Mouse (Mus musculus) T-helper 1 cell (primary cell): Measurements from ENCODE around the gene Cxcl17.

Experiments used
- in situ Hi-C: fragments of 300-600 bp; cut with MboI, MseI; formaldehyde crosslinking; loops from one replicate; pipeline ENCODE4 v1.15.1; 2025; ENCODE audit warnings: high pct_unique_total_duplicates

The Cxcl17 gene

GRCm38 (mm10) chr7:25391856-25392453 lies 20.7 kb downstream of the Cxcl17 start:
- in situ Hi-C loops: no loop called here

- in situ Hi-C loops: no loop called here
Measured at GRCm38 (mm10) chr7:25390986-25391385, 21.7 kb downstream of the Cxcl17 start.

GRCm38 (mm10) chr7:25390054-25390770 lies 22.5 kb downstream of the Cxcl17 start:
- in situ Hi-C loops: no loop called here

DNA sequence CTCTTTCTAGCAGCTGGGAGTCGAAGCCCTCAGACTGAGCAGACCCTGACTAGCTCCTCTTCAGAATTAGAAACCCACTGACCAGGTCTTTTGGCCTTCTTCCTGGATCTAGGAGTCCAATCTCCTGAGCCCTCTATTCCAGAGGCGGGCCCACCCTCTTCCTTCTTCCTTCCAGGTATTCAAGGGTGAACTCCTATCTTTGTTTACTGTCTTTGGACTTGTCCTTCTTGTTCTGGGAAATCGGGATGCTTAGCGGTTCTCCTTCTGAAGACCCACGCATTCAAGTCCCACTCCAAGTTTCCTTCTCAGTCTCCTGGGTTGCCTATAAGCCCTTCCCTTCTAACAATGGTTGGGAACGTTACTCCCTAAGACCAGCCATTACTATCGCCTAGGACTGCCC lies 23.8 kb downstream of the Cxcl17 start:
- in situ Hi-C loops: no loop called here

GRCm38 (mm10) chr7:25387811-25388440 lies 24.8 kb downstream of the Cxcl17 start:
- in situ Hi-C loops: no loop called here

DNA sequence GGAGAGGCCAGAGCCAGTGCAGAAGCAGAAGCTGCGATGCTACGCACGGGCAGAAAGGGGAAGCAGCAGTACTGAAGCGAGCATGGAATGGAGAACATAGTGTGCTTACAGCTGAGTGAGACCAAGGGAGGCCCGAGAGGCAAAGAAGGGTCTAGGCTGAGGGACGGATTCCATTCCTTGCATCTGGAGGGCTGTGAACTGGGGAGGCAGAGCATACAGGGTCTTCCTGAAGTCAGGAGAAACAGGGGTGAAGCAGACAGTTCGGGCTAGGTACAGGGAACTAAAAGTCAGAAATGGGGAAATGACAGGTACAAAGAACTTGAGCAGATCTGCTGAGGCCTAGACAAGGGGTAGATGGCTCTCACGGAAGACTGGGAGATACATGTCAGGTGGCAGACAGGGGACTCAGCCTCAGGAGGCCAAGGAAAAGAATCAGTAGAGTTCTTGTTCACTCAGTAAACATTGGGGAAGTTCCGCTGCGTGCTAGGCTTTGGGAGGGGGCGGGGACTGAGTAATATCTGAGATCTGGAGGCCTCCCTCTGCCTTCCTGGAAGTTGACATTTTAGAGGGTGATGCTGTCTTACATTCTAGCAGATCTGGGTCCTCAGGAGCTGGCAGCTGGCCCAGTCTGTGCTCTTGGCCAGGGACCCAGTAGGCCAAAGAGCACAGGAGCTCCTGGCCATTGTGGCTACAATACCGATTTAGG lies 26.7 kb downstream of the Cxcl17 start:
- in situ Hi-C loops: no loop called here

- in situ Hi-C loops: no loop called here
Measured at GRCm38 (mm10) chr7:25385259-25385658, 27.4 kb downstream of the Cxcl17 start.

- in situ Hi-C loops: no loop called here
Measured at GRCm38 (mm10) chr7:25384818-25385217, 27.9 kb downstream of the Cxcl17 start.

DNA sequence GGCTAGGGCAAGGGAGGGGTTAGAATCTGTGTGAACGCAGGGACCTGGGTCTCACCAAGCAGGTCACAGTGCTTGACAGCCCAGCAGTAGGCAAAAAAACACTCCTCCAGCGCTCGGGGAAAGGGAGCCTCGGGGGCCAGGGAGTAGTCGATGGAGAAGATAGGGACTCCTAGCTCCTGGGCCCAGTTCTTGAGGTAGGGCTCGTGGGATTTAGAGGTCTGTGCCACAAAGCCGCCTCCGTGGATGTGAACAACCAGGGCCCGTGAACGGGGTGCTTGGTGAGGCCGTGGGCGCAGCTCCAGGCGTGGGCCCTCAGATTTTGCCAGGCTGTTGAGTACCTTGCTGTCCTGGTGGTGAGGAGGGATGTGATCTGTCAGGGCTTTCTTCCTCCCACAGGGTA lies 28.4 kb downstream of the Cxcl17 start:
- in situ Hi-C loops: no loop called here

DNA sequence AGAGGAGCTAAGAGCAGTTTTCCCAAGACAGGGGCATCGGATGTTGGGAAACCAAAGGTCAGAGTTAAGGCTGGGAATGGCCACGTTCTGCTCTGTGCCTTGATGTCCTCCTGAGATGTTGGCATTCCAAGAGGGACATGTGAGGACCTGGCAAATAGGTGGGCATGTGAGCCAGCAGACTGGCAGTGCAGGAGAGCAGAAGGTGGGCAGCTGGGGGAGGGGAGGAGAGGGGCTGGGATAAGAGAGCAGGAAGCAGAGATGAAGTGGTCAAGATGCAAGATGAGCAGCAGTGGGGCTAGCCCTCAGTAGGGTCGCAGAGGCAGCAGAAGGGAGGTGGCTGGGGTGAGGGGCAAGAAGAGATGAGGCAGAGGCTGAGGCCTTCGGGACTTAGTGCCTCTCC lies 28.8 kb downstream of the Cxcl17 start:
- in situ Hi-C loops: no loop called here

DNA sequence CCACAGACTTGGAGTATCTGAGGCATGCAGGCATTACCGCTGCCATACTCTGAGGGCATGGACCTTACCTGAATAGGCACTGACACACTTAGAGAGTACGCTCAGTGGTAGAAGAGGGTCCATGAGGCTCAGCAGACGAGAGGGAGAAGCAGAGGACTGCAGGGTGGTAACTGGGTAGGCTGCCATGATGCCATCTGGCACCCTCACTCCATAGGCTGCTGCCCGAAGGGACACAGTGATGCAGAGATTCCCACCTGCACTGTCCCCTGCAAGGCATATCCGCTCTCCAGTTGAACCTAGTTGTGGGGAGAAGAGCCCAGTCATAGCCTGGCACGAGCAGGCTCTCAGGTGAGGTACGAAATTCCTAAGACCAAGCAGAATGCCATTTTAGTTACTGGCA lies 29.3 kb downstream of the Cxcl17 start:
- in situ Hi-C loops: no loop called here

GRCm38 (mm10) chr7:25382541-25382940 lies 30.1 kb downstream of the Cxcl17 start:
- in situ Hi-C loops: no loop called here

GRCm38 (mm10) chr7:25381284-25381680 lies 31.4 kb downstream of the Cxcl17 start:
- in situ Hi-C loops: no loop called here

DNA sequence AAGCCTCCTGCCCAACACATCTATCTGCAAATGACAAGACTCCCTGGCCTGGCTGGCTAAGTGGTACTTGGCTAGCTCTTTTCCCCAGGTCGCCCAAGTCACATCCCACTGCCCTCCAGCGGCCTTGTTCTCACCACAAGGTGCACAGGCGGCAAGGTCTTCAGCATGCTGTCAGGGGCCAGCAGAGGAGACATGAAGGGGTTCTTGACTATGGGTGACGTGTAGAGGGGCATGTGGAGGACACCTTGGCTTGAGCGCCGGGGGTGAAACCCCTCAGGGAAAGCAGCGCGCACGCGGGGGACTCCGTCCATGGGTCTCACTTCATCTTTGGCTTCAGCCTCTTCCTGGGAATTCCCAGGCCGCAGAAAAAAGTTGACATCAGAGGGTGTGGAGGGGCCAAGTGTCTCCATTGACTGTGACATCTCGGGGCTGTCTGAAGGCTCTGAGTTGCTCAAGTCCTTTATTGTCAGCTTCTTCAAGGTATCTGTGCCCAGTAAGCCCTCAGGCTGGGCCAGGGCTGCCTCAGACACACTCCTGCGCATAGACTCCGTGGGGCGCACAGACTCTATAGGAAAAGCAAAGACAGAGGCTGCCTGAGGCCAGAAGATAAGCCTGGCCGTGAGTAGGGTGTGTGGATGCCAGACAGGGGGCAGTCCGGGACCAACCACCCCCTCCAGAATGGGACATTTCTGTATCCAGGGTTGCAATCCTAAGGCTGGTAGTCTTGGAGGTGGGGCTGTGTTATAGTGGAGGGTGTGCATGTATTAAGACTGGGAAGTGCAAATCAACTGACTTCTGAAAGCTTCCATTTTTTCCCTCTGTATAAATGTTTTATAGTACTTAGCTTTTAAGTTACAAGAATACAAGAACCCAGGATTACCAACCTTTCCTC lies 32.0 kb downstream of the Cxcl17 start:
- in situ Hi-C loops: no loop called here

DNA sequence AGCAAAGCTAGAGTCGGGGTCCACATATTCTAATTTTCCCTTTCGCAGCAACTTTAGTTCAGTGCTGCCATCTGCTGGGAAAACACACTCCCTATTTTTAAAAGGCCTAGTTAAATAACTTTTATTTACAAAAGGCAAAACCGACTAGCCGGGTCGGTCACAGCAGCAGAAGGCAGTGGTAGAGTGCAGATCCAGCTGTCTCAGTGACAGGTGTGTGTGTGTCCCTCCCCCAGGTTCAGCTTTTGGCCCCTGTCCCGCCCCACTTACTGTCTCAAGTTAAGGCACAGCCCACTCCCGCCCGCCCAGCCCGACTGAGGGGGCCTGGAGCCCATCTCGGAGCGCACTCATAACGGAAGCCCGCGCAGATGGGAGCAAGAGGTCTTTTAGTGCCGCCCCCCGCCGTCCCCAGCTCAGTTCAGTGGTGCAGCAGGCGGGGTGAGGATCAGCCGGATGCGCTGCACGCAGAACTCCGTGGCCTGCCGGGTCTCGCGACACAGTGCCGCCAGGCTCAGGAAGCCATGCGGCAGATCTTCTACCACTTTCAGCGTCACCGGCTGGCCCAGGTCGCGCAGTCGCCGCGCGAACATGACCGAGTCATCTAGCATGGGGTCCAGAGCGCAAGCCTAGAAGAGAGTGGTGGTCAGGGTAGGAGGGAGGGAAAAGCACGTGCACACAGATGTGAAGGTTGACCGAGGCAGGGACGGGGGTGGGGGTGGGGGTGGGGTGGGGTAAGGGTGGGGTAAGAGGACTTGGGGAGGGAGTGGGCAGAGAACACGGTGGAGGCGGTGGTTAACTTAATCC lies 32.9 kb downstream of the Cxcl17 start:
- in situ Hi-C loops: no loop called here

DNA sequence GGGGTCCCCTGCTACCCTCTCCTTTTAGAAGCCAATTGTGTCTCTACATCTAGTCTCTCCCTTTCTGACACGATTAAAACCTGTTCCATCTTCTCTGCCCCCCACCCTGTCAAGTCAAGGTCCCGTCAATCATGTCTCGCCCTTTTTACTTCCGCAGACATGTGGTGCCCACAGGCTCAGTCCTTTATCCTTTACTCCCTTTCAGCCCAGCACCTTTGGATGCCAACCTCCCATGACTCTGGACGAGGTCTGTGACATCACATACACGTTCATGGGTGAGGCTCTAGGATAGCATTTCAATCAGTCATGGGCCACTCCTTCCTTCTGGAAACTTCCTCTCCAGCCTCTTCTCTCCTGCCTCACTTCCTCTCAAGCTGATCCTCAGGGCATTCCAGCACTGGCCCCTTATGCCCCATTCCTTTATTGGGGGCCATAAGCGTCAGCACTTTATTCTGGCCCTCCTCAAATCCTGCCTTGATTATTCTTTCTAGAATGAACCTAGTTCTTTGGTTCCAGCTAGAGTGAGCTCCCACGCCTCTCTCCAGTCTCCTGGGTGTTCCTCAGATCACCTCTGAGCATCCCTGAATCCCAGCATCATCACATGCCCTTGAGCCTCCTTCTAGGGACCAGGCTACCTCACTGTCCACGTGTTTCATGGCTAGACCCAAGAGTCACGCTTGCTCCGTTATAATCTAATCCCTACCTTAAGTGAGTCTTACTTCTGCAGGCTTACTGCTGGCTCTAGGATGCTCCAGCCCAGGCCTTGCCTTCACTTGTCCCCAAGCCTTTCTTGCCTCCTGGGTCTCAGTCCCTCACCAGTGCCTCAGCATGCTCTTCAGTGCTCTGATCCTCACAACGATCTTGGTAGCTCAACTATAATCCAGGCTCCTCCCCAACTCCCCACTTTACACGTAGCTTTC lies 34.2 kb downstream of the Cxcl17 start:
- in situ Hi-C loops: no loop called here

DNA sequence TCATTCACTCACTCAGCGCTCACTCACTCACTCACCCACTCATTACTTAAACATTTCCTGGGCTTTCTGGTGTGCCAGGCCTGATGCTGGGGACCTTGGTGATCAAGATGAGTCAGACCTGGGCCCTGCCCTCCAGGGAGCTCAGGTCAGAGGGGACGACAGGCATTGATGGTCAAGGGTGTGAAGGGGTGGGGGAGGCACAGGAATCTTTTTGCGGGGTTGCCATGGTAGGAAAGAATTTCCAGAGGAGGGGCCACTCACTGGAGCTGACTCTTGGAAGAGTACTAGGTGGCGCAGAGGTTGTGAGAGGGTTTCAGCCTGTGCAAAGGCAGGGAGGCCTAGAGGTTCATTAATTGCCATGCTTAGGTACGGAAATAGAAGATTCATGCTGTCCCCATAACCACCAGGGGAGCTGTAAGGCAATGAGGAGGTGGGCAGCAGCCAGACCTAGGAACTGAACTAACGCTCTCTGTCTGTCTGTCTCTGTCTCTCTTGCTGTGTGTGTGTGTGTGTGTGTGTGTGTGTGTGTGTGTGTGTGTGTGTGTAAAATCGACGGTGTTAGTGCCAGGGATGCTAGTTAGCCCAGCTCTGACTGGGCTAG lies 35.5 kb downstream of the Cxcl17 start:
- in situ Hi-C loops: no loop called here

- in situ Hi-C loops: no loop called here
Measured at GRCm38 (mm10) chr7:25376556-25376955, 36.1 kb downstream of the Cxcl17 start.

DNA sequence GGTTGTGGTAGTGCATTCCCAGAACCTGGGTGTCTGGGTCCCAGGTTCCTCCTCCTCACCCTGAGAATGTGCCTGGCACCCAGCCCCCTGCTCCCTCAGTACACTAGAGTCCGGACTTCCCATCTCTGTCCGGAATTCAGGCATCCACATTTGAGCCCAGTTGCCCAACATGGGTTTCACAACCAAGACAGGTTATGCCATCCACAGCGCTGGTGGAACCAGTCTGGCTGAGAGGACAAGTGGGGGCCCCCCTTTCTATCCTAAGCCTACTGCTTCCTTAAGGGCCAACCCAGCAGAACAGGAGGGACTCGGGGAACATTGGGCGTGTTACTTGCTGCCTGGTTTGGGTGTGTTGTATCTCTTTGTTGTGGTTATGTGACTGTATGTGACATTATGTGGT lies 40.2 kb downstream of the Cxcl17 start:
- in situ Hi-C loops: no loop called here
